Mouse (Mus musculus): ENCODE data around the gene Cyp2ab1. TPM values are rescaled to one million over a fixed set of nuclear protein-coding genes. Genes with fewer than 3 reads are reported as not detected.

The Cyp2ab1 gene
- total and polyA plus RNA-seq, 2 experiments = 0.07 TPM; not detected in 1

- 72% methylated on average over 7 of the region's 7 CpGs for WGBS
Measured at GRCm38 (mm10) chr16:20265089-20265488, 60.1 kb downstream of the Cyp2ab1 start.

More at GRCm38 (mm10) chr16:20265089-20265488, 60.1 kb downstream of the Cyp2ab1 start:
- no peak for TF ChIP-seq POLR2A (IDR thresholded peaks at IDR 0.05; ENCODE audit: extremely low read depth, insufficient read depth, low read length)
- H3K36me3 ChIP-seq (ENCODE audit: control insufficient read depth, insufficient read depth, low read length) = no peaks in the 10 kb centered on the region
- H3K4me3 ChIP-seq (ENCODE audit: insufficient read depth, low read depth, low read length) = no peak overlapping the region
- H3K79me2 ChIP-seq (ENCODE audit: control insufficient read depth, insufficient read depth, low read length) = no peaks in the 10 kb centered on the region
- no peaks in the 10 kb centered on the region for H3K27me3 ChIP-seq (ENCODE audit: control insufficient read depth, insufficient read depth, low read length)
- no peak for DNase-seq (ENCODE audit: extremely low read depth, low read depth, low spot score)
- no peaks in the 10 kb centered on the region for H3K4me1 ChIP-seq (ENCODE audit: control insufficient read depth, insufficient read depth, low read length)
- no peak overlapping the region for H3K27ac ChIP-seq (replicated peaks; ENCODE audit: insufficient read depth, low read depth, low read length)
- no peak overlapping the region for H3K9ac ChIP-seq (ENCODE audit: low read depth, low read length)

Other genes with a start within 250 kb of the Cyp2ab1 start
- gene Klhl24, start 227.9 kb downstream of the Cyp2ab1 start, total RNA-seq (2014; rRNA removed) = 94.4 and 97.6 TPM in 2 replicates
- gene Klhl24, start 227.9 kb downstream of the Cyp2ab1 start, polyA plus RNA-seq (2012; rRNA removed) = 5.6 and 6.0 TPM in 2 replicates
- gene Yeats2, start 184.3 kb downstream of the Cyp2ab1 start, total RNA-seq (2014; rRNA removed) = 7.7 and 8.7 TPM in 2 replicates
- 5.2 and 7.1 TPM in 2 replicates for gene Yeats2, start 184.3 kb downstream of the Cyp2ab1 start, polyA plus RNA-seq (2012; rRNA removed)
- gene Map6d1, start 84.0 kb downstream of the Cyp2ab1 start, total RNA-seq (2014; rRNA removed) = not detected in 2 replicates
- not detected in 2 replicates for gene Map6d1, start 84.0 kb downstream of the Cyp2ab1 start, polyA plus RNA-seq (2012; rRNA removed)
- gene Parl, start 23.0 kb downstream of the Cyp2ab1 start, total RNA-seq (2014; rRNA removed) = 35.6 and 36.3 TPM in 2 replicates
- gene Parl, start 23.0 kb downstream of the Cyp2ab1 start, polyA plus RNA-seq (2012; rRNA removed) = 36.8 and 42.4 TPM in 2 replicates
- 6.6 and 7.9 TPM in 2 replicates for gene Abcc5, start 101.0 kb upstream of the Cyp2ab1 start, total RNA-seq (2014; rRNA removed)
- gene Abcc5, start 101.0 kb upstream of the Cyp2ab1 start, polyA plus RNA-seq (2012; rRNA removed) = 4.3 and 7.7 TPM in 2 replicates
- 38.1 and 38.9 TPM in 2 replicates for gene Eif2b5, start 173.4 kb upstream of the Cyp2ab1 start, total RNA-seq (2014; rRNA removed)
- 19.2 and 19.3 TPM in 2 replicates for gene Eif2b5, start 173.4 kb upstream of the Cyp2ab1 start, polyA plus RNA-seq (2012; rRNA removed)
- gene Dvl3, start 191.6 kb upstream of the Cyp2ab1 start, total RNA-seq (2014; rRNA removed) = 2.5 and 5.8 TPM in 2 replicates
- 11.6 and 15.0 TPM in 2 replicates for gene Dvl3, start 191.6 kb upstream of the Cyp2ab1 start, polyA plus RNA-seq (2012; rRNA removed)
- gene Ap2m1, start 210.1 kb upstream of the Cyp2ab1 start, total RNA-seq (2014; rRNA removed) = 151 and 236 TPM in 2 replicates
- gene Ap2m1, start 210.1 kb upstream of the Cyp2ab1 start, polyA plus RNA-seq (2012; rRNA removed) = 298 and 343 TPM in 2 replicates
- 42.0 and 44.9 TPM in 2 replicates for gene Abcf3, start 223.2 kb upstream of the Cyp2ab1 start, total RNA-seq (2014; rRNA removed)
- 29.5 and 48.5 TPM in 2 replicates for gene Abcf3, start 223.2 kb upstream of the Cyp2ab1 start, polyA plus RNA-seq (2012; rRNA removed)